Mouse (Mus musculus): ENCODE measurements around the gene Khdc4. TPM values are rescaled to one million over a fixed set of nuclear protein-coding genes. Genes with fewer than 3 reads are reported as not detected.
A peak's percentile ranks its signal among the peaks of the same experiment; 100 is the strongest.

The Khdc4 gene
- polyA plus RNA-seq, 1 experiment from 2014 or later: 79.3 TPM

GRCm38 (mm10) chr3:88686734-88687611, 1.4 kb downstream of the Khdc4 start:
- peak overlapping the region; percentile 96 for H3K9ac ChIP-seq
- ATAC-seq (ENCODE audit: low FRiP score): no peak
- peak overlapping the region; percentile 98 for H3K4me3 ChIP-seq (replicated peaks; ENCODE audit: low read length)
- H3K36me3 ChIP-seq (replicated peaks; ENCODE audit: control insufficient read depth, insufficient read depth): peaks cover 48% of the 10 kb centered on the region
- H3K4me2 ChIP-seq (replicated peaks): peak overlapping the region; percentile 99
- H3K27ac ChIP-seq: peak overlapping the region; percentile 98
- no peaks in the 10 kb centered on the region for H3K27me3 ChIP-seq (ENCODE audit: control insufficient read depth, insufficient read depth, low read length)
- 58% methylated on average over 13 of the region's 13 CpGs for WGBS
- DNase-seq (ENCODE audit: low spot score): no peak
- H3K4me1 ChIP-seq (replicated peaks; ENCODE audit: control insufficient read depth, insufficient read depth, low read length): peaks cover 23% of the 10 kb centered on the region
- no peaks in the 10 kb centered on the region for H3K9me3 ChIP-seq (ENCODE audit: control insufficient read depth, low read length)

DNA sequence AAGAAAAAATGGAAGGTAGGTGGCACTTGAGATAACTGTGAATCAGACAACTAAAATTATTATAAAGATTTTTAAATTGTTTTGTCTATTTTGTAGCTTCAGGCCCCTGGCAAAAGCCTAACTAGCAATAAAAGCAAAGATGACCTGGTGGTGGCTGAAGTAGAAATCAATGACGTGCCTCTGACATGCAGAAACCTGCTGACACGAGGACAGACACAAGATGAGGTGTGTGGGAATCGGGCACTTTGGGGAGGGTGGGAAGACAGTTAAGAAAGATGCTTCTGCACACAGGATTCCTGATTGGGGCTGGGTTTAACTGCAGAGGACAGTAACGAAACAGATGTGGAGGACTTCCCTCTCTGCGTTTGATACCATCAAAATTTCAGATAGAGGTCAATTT, 3.5 kb downstream of the Khdc4 start:
- no peak overlapping the region for H3K9ac ChIP-seq
- peaks cover 23% of the 10 kb centered on the region for H3K4me1 ChIP-seq (replicated peaks; ENCODE audit: control insufficient read depth, insufficient read depth, low read length)
- H3K4me2 ChIP-seq (replicated peaks): no peak overlapping the region
- peaks cover 69% of the 10 kb centered on the region for H3K36me3 ChIP-seq (replicated peaks; ENCODE audit: control insufficient read depth, insufficient read depth)
- DNase-seq (ENCODE audit: low spot score) (no peak), ATAC-seq (ENCODE audit: low FRiP score) (no peak)
- WGBS: 90% methylated on average over 5 of the region's 5 CpGs
- no peak overlapping the region for H3K4me3 ChIP-seq (replicated peaks; ENCODE audit: low read length)
- no peaks in the 10 kb centered on the region for H3K27me3 ChIP-seq (ENCODE audit: control insufficient read depth, insufficient read depth, low read length)
- no peaks in the 10 kb centered on the region for H3K9me3 ChIP-seq (ENCODE audit: control insufficient read depth, low read length)
- no peak overlapping the region for H3K27ac ChIP-seq

- H3K36me3 ChIP-seq (replicated peaks; ENCODE audit: control insufficient read depth, insufficient read depth): peaks cover 99% of the 10 kb centered on the region
- no peaks in the 10 kb centered on the region for H3K4me1 ChIP-seq (replicated peaks; ENCODE audit: control insufficient read depth, insufficient read depth, low read length)
- DNase-seq (ENCODE audit: low spot score): no peak
- no peak overlapping the region for H3K4me2 ChIP-seq (replicated peaks)
- H3K27me3 ChIP-seq (ENCODE audit: control insufficient read depth, insufficient read depth, low read length): no peaks in the 10 kb centered on the region
- H3K27ac ChIP-seq: no peak overlapping the region
- H3K4me3 ChIP-seq (replicated peaks; ENCODE audit: low read length): no peak overlapping the region
- ATAC-seq (ENCODE audit: low FRiP score): no peak
- H3K9ac ChIP-seq: no peak overlapping the region
- H3K9me3 ChIP-seq (ENCODE audit: control insufficient read depth, low read length): no peaks in the 10 kb centered on the region
Observed at GRCm38 (mm10) chr3:88695545-88695944, 9.9 kb downstream of the Khdc4 start.

- H3K27ac ChIP-seq: no peak overlapping the region
- WGBS: 100% methylated on average over 1 of the region's 1 CpGs
Observed at GRCm38 (mm10) chr3:88698051-88698450, 12.4 kb downstream of the Khdc4 start.

GRCm38 (mm10) chr3:88698834-88699233, 13.2 kb downstream of the Khdc4 start:
- ATAC-seq (ENCODE audit: low FRiP score): no peak

More at GRCm38 (mm10) chr3:88698051-88698450, 12.4 kb downstream of the Khdc4 start:
- Histone ChIP-seq H3K4me3 (replicated peaks; ENCODE audit: low read length) (no peak overlapping the region), H3K9ac (no peak overlapping the region), H3K27me3 (ENCODE audit: control insufficient read depth, insufficient read depth, low read length) (no peaks in the 10 kb centered on the region), H3K4me2 (replicated peaks) (no peak overlapping the region), H3K36me3 (replicated peaks; ENCODE audit: control insufficient read depth, insufficient read depth) (peaks cover 97% of the 10 kb centered on the region), H3K4me1 (replicated peaks; ENCODE audit: control insufficient read depth, insufficient read depth, low read length) (no peaks in the 10 kb centered on the region), H3K9me3 (ENCODE audit: control insufficient read depth, low read length) (no peaks in the 10 kb centered on the region)
- DNase-seq (ENCODE audit: low spot score): no peak
- ATAC-seq (ENCODE audit: low FRiP score): no peak

DNA sequence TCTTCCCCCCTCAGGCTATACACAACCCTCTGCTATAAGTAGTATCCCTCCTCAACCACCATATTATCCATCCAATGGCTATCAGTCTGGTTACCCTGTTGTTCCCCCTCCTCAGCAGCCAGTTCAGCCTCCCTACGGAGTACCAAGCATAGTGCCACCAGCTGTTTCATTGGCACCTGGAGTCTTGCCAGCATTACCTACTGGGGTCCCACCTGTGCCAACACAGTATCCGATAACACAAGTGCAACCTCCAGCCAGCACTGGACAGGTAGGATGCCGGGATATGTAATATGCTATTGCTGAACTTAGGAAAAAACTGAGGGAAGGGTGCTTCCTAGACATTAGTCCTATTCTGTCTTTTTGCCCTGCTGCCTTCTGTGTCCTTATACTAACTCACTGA, 14.6 kb downstream of the Khdc4 start:
- no peak overlapping the region for H3K27ac ChIP-seq
- WGBS: 90% methylated on average over 3 of the region's 3 CpGs
- H3K27me3 ChIP-seq (ENCODE audit: control insufficient read depth, insufficient read depth, low read length): no peaks in the 10 kb centered on the region
- H3K4me1 ChIP-seq (replicated peaks; ENCODE audit: control insufficient read depth, insufficient read depth, low read length): no peaks in the 10 kb centered on the region
- H3K4me3 ChIP-seq (replicated peaks; ENCODE audit: low read length): no peak overlapping the region
- no peaks in the 10 kb centered on the region for H3K9me3 ChIP-seq (ENCODE audit: control insufficient read depth, low read length)
- ATAC-seq (ENCODE audit: low FRiP score) (no peak), DNase-seq (ENCODE audit: low spot score) (no peak)
- no peak overlapping the region for H3K9ac ChIP-seq
- H3K4me2 ChIP-seq (replicated peaks): no peak overlapping the region
- peaks cover 97% of the 10 kb centered on the region for H3K36me3 ChIP-seq (replicated peaks; ENCODE audit: control insufficient read depth, insufficient read depth)

More at GRCm38 (mm10) chr3:88698834-88699233, 13.2 kb downstream of the Khdc4 start:
- no peaks in the 10 kb centered on the region for H3K27me3 ChIP-seq (ENCODE audit: control insufficient read depth, insufficient read depth, low read length)
- no peaks in the 10 kb centered on the region for H3K9me3 ChIP-seq (ENCODE audit: control insufficient read depth, low read length)
- no peaks in the 10 kb centered on the region for H3K4me1 ChIP-seq (replicated peaks; ENCODE audit: control insufficient read depth, insufficient read depth, low read length)
- H3K4me3 ChIP-seq (replicated peaks; ENCODE audit: low read length): no peak overlapping the region
- H3K27ac ChIP-seq: no peak overlapping the region
- DNase-seq (ENCODE audit: low spot score): no peak
- peaks cover 97% of the 10 kb centered on the region for H3K36me3 ChIP-seq (replicated peaks; ENCODE audit: control insufficient read depth, insufficient read depth)
- WGBS: 96% methylated on average over 6 of the region's 6 CpGs
- H3K9ac ChIP-seq: no peak overlapping the region
- no peak overlapping the region for H3K4me2 ChIP-seq (replicated peaks)

GRCm38 (mm10) chr3:88701222-88701621, 15.6 kb downstream of the Khdc4 start:
- DNase-seq (ENCODE audit: low spot score): no peak
- Histone ChIP-seq H3K27me3 (ENCODE audit: control insufficient read depth, insufficient read depth, low read length) (no peaks in the 10 kb centered on the region), H3K36me3 (replicated peaks; ENCODE audit: control insufficient read depth, insufficient read depth) (peaks cover 96% of the 10 kb centered on the region)

DNA sequence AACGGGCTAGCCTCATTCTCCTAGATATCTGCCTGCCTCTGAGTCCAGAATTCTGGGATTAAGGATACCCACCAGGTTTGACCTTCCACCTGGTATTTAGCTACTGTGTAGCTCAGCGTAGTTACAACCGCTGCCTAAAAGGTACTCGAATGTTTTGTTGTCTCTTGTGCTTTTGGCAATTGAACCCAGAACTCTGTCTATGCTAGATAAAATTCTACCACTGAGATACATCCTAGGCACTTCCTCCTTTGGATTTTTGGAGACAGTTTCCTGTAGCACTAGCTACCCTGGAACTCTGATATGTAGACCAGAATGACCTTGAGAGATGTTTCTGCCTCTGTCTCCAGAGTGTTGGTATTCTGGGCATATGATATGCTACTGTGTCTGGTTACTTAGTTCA, 28.1 kb downstream of the Khdc4 start:
- H3K4me1 ChIP-seq (replicated peaks; ENCODE audit: control insufficient read depth, insufficient read depth, low read length): peaks cover 13% of the 10 kb centered on the region
- no peaks in the 10 kb centered on the region for H3K9me3 ChIP-seq (ENCODE audit: control insufficient read depth, low read length)
- H3K27me3 ChIP-seq (ENCODE audit: control insufficient read depth, insufficient read depth, low read length): no peaks in the 10 kb centered on the region
- H3K4me3 ChIP-seq (replicated peaks; ENCODE audit: low read length): no peak overlapping the region
- ATAC-seq (ENCODE audit: low FRiP score) (no peak), DNase-seq (ENCODE audit: low spot score) (no peak)
- H3K9ac ChIP-seq: no peak overlapping the region
- WGBS: 97% methylated on average over 4 of the region's 4 CpGs
- peaks cover 61% of the 10 kb centered on the region for H3K36me3 ChIP-seq (replicated peaks; ENCODE audit: control insufficient read depth, insufficient read depth)
- H3K4me2 ChIP-seq (replicated peaks): no peak overlapping the region
- no peak overlapping the region for H3K27ac ChIP-seq

More at GRCm38 (mm10) chr3:88701222-88701621, 15.6 kb downstream of the Khdc4 start:
- H3K4me1 ChIP-seq (replicated peaks; ENCODE audit: control insufficient read depth, insufficient read depth, low read length): no peaks in the 10 kb centered on the region
- no peak overlapping the region for H3K4me2 ChIP-seq (replicated peaks)
- no peak overlapping the region for H3K27ac ChIP-seq
- ATAC-seq (ENCODE audit: low FRiP score): no peak
- no peak overlapping the region for H3K9ac ChIP-seq
- WGBS: 89% methylated on average over 3 of the region's 3 CpGs
- no peaks in the 10 kb centered on the region for H3K9me3 ChIP-seq (ENCODE audit: control insufficient read depth, low read length)
- no peak overlapping the region for H3K4me3 ChIP-seq (replicated peaks; ENCODE audit: low read length)

GRCm38 (mm10) chr3:88714725-88715124, 29.1 kb downstream of the Khdc4 start:
- WGBS: 80% methylated on average over 2 of the region's 2 CpGs

More at GRCm38 (mm10) chr3:88714725-88715124, 29.1 kb downstream of the Khdc4 start:
- Histone ChIP-seq H3K9me3 (ENCODE audit: control insufficient read depth, low read length) (no peaks in the 10 kb centered on the region), H3K4me3 (replicated peaks; ENCODE audit: low read length) (no peak overlapping the region), H3K9ac (no peak overlapping the region), H3K4me2 (replicated peaks) (no peak overlapping the region), H3K27ac (no peak overlapping the region), H3K36me3 (replicated peaks; ENCODE audit: control insufficient read depth, insufficient read depth) (peaks cover 59% of the 10 kb centered on the region), H3K4me1 (replicated peaks; ENCODE audit: control insufficient read depth, insufficient read depth, low read length) (peaks cover 13% of the 10 kb centered on the region), H3K27me3 (ENCODE audit: control insufficient read depth, insufficient read depth, low read length) (no peaks in the 10 kb centered on the region)
- ATAC-seq (ENCODE audit: low FRiP score): no peak
- no peak for DNase-seq (ENCODE audit: low spot score)

Measured in hindbrain, embryonic 14.5 days (tissue).